Mouse (Mus musculus) heart, embryonic 13.5 days (tissue): ENCODE results near the gene Use1. TPM values are rescaled to one million over a fixed set of nuclear protein-coding genes. Genes with fewer than 3 reads are reported as not detected.

Source experiments
- ATAC-seq: fragments of 200-750 bp; cut with Nextera tagmentation; 2 replicates; pipeline ENCODE4 v1.8.0; 2017; ENCODE audit warnings: moderate TSS enrichment; ENCODE audit not compliant: insufficient number of reproducible peaks, low FRiP score, low TSS enrichment; ENCODE audit errors: extremely low read depth
- H3K27ac ChIP-seq: fragments of 300-500 bp; sonication (generic); replicated peaks from 2 replicates; pipeline ENCODE4 v1.5.1; 2015; ENCODE audit warnings: moderate library complexity, mild to moderate bottlenecking, inconsistent platforms
- H3K27me3 ChIP-seq: fragments of 300-500 bp; sonication (generic); replicated peaks from 2 replicates; pipeline ENCODE4 v1.6.1; 2015; ENCODE audit warnings: mild to moderate bottlenecking, inconsistent platforms
- H3K36me3 ChIP-seq: fragments of 300-500 bp; sonication (generic); 2 replicates; pipeline ENCODE4 v1.6.1; 2015; ENCODE audit warnings: mild to moderate bottlenecking, inconsistent platforms
- H3K4me1 ChIP-seq: fragments of 300-500 bp; sonication (generic); 2 replicates; pipeline ENCODE4 v1.6.1; 2015; ENCODE audit warnings: inconsistent platforms
- H3K4me2 ChIP-seq: fragments of 300-500 bp; sonication (generic); 2 replicates; pipeline ENCODE4 v1.6.1; 2015; ENCODE audit warnings: inconsistent platforms, mild to moderate bottlenecking, moderate library complexity
- H3K4me3 ChIP-seq: fragments of 300-500 bp; sonication (generic); 2 replicates; pipeline ENCODE4 v1.5.1; 2015; ENCODE audit warnings: moderate library complexity, mild to moderate bottlenecking, inconsistent platforms
- H3K9ac ChIP-seq: fragments of 300-500 bp; sonication (generic); 2 replicates; pipeline ENCODE4 v1.6.1; 2015; ENCODE audit warnings: inconsistent platforms, mild to moderate bottlenecking, moderate library complexity
- H3K9me3 ChIP-seq: fragments of 300-500 bp; sonication (generic); 2 replicates; pipeline ENCODE4 v1.6.1; 2016; ENCODE audit warnings: inconsistent platforms
- WGBS: fragments of 180-500 bp; shearing (Covaris S2); methylation state at CpG from one replicate; pipeline ENCODE4 v1.1.7; 2015; ENCODE audit warnings: mixed read lengths; 5-methylcytosine and 5-hydroxymethylcytosine counted together
- polyA plus RNA-seq: library from polyadenylated mRNA; unstranded; fragments of >200 nt; fragmentation: Nextera tagmentation; extraction: Ambion mirVana; gene quantifications from 2 replicates; pipeline ENCODE4 v1.2.1, GENCODE M21; 2015

Gene Use1
- polyA plus RNA-seq, 1 experiment from 2014 or later: 69.1 TPM

DNA sequence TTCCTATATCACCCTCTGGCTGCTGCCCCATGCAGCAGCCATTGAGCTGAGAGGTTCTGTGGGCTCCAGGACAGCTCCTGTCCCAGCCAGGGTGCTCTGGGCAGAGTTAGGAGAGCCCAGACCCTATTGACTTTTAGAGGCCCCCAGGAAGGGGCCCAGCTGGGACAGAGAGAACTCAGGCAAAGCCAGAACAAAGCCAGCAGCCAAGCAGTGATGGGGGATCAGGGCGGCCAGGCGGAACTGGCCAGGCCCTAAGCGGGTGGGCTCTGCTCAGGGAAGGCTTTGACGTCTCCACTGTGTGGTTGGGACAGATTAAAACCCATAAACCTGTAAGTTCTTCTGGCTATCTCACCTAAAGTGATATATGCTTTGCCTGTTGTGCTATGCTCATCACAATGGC lies 12.4 kb downstream of the Use1 start:
- Histone ChIP-seq H3K4me3 (peak overlapping the region; percentile 95; the same call in 1 of the 2 replicates), H3K36me3 (peaks cover 43% of the 10 kb centered on the region), H3K9ac (peak overlapping the region; percentile 96), H3K4me2 (peak overlapping the region; percentile 98), H3K9me3 (no peaks in the 10 kb centered on the region), H3K4me1 (peaks cover 70% of the 10 kb centered on the region), H3K27me3 (0 out of 2 replicates have a peak, but pooled peaks cover 8% of the 10 kb centered on the region), H3K27ac (no peak overlapping the region)
- 77% methylated on average over 4 of the region's 4 CpGs for WGBS
- no peak for ATAC-seq

DNA sequence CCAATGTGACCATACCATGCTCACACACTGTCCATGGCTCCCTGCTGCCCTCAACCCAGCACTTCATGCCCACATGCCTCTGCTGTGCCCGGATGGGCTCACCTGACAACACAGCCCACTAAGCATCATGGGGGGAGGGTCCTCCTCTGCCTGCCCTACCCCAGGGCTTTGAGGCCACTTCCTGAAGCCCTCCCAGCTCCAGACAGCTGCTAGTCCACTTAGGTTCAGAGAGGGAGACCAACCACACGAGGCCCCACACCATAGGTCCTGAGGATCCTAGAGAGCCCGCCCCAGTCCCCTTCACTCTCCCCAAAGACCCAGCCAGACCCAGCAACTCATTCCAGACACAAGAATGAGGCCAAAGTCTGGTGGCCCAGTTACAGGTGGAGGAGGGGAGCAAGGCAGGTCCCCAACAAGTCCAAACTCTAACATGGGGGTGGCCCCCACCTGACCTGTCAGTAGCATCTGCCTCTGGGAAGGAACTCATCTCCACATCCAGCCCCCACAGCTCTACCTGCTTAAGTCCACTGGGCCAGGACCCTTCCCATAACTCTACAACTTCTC lies 12.9 kb downstream of the Use1 start:
- peaks cover 68% of the 10 kb centered on the region for H3K4me1 ChIP-seq
- 0 out of 2 replicates have a peak, but pooled peaks cover 8% of the 10 kb centered on the region for H3K27me3 ChIP-seq
- H3K27ac ChIP-seq: 0 out of 2 replicates have a peak overlapping the region, but pooled peaks have one; percentile 20
- H3K9ac ChIP-seq: peak overlapping the region; percentile 96
- peaks cover 37% of the 10 kb centered on the region for H3K36me3 ChIP-seq
- H3K4me2 ChIP-seq: peak overlapping the region; percentile 98
- peak overlapping the region; percentile 95 for H3K4me3 ChIP-seq
- 56% methylated on average over 3 of the region's 3 CpGs for WGBS
- H3K9me3 ChIP-seq: no peaks in the 10 kb centered on the region
- ATAC-seq: no peak

DNA sequence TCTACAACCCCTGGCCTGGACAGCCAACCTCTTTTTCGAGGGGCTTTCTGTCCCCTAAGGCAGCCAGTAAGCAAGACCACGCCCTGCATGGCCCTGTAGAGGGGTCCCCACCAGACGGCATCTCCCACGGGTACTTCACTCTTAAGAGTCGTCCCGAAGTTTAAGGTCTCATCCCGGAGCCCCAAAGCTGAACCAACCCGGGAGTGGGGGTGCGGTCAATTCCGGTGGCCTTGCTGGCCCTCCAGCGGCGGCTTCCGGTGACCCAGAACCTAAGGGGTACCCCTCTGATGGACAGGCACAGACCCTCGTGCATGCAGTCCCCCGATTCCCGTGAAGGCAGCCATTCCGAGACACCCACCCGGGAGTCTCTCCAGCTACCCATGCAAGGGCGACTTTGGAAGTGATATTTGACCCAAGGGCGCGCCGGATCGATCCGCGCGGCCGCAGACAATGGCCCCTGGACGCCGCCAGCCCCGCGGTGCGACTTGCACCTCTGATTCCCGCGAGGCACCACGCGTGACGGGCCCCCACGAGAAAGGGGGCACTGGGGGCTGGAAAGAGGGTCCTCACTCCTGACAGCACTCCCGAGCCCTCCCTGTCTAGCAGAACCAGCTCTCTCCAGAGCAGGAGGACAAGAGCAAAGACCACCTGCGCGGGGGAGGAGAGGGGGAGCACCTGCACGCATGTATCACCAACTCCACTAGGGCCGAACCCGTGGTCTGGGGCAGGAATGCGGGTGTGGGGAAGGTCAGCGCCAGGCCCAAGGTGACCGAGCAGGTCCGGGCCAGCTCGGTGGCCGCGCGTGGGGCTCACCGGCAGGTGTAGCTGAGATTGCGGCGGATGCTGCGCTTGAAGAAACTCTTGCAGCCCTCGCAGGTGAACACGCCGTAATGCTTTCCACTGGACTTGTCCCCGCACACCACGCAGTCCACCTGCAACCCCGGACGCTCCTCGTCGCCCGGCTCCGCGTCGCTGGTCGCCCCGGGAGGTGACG lies 13.8 kb downstream of the Use1 start:
- Histone ChIP-seq H3K9me3 (no peaks in the 10 kb centered on the region), H3K4me2 (peak overlapping the region; percentile 98), H3K9ac (peak overlapping the region; percentile 96), H3K4me3 (peak overlapping the region; percentile 95), H3K27me3 (0 out of 2 replicates have a peak, but pooled peaks cover 8% of the 10 kb centered on the region), H3K4me1 (peaks cover 59% of the 10 kb centered on the region), H3K36me3 (peaks cover 28% of the 10 kb centered on the region), H3K27ac (peak overlapping the region; percentile 91)
- ATAC-seq: no peak
- WGBS: 1% methylated on average over 72 of the region's 72 CpGs

DNA sequence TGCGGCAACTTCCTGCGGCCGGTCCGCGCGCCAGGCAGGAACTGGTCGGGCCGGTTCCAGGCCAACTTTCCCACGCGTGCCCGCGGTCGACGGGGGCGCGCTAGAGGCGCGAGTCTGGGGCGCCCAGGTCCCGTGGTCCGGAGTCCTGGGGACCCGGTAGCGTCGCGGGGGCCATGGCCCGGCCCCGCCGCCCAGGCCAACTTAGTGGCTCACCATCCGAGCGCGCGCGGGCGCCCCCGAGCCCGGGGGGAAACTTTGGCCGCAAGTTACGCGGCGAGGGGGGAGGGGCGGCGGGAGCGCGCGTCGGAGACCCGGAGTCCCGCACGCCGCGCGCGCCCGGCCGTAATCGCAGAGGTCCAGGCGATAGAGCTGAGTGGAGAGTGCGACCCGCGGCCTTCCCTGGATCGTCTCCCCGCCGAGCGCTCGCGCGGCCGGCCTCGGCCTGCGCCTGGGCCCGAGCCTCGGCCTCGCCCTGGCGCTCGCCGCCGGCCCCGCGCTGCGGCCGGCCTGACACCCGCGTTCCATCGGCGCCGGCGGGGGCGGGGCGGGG lies 14.8 kb downstream of the Use1 start, which contains the start of gene Nr2f6:
Nr2f6 (minus strand) TSS at position 540 of the 550 bp plus-strand sequence.
- no peak for ATAC-seq
- peak within 1 kb of the TSS; percentile 98 for H3K4me2 ChIP-seq
- H3K36me3 ChIP-seq: peaks cover 19% of the 10 kb centered on the region
- under 1% methylated on average over 58 of the region's 89 CpGs for WGBS
- H3K27ac ChIP-seq: peak within 1 kb of the TSS; percentile 91
- no peaks in the 10 kb centered on the region for H3K9me3 ChIP-seq
- H3K4me1 ChIP-seq: peaks cover 49% of the 10 kb centered on the region
- H3K9ac ChIP-seq: peak within 1 kb of the TSS; percentile 96
- H3K4me3 ChIP-seq: peak within 1 kb of the TSS; percentile 95
- H3K27me3 ChIP-seq: 0 out of 2 replicates have a peak, but pooled peaks cover 8% of the 10 kb centered on the region

DNA sequence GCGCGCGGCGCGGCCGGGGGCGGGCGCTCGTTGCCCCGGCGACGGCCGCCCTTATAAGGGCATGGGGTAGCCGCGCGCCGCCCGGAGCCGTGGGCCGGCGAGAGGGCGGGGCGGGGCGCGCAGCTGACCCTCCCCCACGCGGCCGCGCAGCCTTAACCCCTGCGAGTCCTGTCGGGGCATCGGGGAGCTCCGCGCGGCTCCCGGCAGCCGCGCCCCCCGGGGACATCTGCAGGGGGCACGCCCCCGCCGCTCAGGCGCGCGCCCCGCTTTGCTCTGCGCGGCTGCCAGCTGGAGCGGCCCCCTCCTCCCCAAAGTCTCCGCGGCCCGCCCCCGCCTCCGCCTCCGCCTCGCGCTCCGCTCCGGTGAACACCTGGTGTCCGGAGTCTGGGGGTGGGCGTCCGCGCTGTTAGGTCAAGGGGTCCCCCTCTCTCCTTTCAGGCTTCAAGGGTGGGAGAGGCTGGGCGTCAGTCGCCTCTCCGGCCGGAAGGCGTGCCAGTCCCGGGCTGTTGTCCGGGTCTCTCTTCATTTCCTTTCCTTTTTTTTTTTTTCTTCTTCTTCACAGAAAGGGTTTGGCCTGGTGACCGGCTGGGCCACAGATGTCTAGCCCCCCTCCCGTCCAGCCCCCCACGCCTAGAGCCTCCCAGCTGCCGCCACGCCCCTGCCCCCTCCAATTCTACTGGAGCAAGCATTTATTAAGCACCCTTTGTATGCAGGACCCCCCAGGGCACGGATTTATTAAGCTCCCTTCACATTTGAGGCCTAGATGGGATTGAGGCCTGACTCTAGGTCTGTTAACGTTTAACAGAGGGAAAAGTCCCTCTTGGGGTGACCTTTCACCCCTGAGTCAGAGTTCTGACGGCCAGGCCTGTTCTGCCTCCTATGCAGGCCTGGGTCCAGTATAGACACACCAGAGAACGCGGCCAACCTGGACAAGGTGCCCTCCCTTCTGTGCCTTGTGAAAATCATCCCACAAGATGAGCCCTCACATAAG lies 15.6 kb downstream of the Use1 start:
- Histone ChIP-seq H3K36me3 (peaks cover 12% of the 10 kb centered on the region), H3K9ac (peak overlapping the region; percentile 96), H3K27ac (peak overlapping the region; percentile 91), H3K4me3 (peak overlapping the region; percentile 95), H3K27me3 (0 out of 2 replicates have a peak, but pooled peaks cover 7% of the 10 kb centered on the region), H3K9me3 (no peaks in the 10 kb centered on the region), H3K4me1 (peaks cover 42% of the 10 kb centered on the region), H3K4me2 (peak overlapping the region; percentile 98)
- WGBS: 3% methylated on average over 75 of the region's 80 CpGs
- peak; percentile 88 for ATAC-seq

DNA sequence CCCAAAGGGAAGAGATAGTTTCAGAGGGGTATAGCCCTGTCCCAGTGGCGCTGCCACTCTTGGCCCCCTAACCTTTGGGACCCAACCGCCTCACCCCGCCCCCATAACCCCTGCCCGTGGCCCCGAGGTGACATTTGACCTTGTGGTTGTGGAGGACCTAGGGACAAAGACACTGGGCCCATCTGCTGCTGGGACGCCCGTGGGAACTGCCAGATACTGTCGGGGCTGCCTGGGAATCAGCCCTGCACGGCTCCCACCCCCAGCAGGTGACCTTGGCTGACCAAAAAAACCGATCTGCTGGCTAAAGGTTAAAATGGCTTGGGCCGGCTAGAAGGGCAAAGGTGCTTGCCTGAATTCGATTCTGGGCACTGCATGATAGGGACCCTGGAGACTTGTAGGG lies 16.7 kb downstream of the Use1 start:
- Histone ChIP-seq H3K36me3 (peaks cover under 1% of the 10 kb centered on the region), H3K27ac (0 out of 2 replicates have a peak overlapping the region, but pooled peaks have one; percentile 91), H3K4me3 (no peak overlapping the region), H3K27me3 (0 out of 2 replicates have a peak, but pooled peaks cover 4% of the 10 kb centered on the region), H3K9me3 (no peaks in the 10 kb centered on the region), H3K9ac (peak overlapping the region; percentile 33), H3K4me2 (no peak overlapping the region), H3K4me1 (peaks cover 38% of the 10 kb centered on the region)
- ATAC-seq: no peak
- WGBS: 39% methylated on average over 12 of the region's 12 CpGs

DNA sequence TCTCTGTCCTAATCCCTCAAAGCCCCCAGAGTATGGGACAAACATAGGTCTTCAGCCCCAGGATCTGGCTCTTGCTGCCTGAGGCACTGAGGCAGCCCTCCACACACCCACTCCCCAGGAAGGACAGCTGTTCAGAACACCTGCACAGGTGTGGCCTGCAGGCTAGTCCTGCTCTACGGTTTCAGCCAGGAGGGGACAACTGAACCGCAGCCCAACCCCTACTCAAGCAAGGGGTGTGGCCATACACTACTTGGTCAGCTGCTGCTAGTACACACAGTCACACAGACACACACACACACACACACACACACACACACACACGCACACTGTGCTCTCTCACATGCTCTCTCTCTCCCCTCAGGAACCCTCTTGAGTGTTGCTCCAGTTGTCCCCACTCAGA lies 17.2 kb downstream of the Use1 start:
- Histone ChIP-seq H3K4me2 (no peak overlapping the region), H3K4me3 (no peak overlapping the region), H3K36me3 (no peaks in the 10 kb centered on the region), H3K9me3 (no peaks in the 10 kb centered on the region), H3K27ac (no peak overlapping the region), H3K4me1 (peaks cover 33% of the 10 kb centered on the region), H3K27me3 (0 out of 2 replicates have a peak, but pooled peaks cover 4% of the 10 kb centered on the region), H3K9ac (peak overlapping the region; percentile 33)
- no peak for ATAC-seq
- 75% methylated on average over 3 of the region's 3 CpGs for WGBS

DNA sequence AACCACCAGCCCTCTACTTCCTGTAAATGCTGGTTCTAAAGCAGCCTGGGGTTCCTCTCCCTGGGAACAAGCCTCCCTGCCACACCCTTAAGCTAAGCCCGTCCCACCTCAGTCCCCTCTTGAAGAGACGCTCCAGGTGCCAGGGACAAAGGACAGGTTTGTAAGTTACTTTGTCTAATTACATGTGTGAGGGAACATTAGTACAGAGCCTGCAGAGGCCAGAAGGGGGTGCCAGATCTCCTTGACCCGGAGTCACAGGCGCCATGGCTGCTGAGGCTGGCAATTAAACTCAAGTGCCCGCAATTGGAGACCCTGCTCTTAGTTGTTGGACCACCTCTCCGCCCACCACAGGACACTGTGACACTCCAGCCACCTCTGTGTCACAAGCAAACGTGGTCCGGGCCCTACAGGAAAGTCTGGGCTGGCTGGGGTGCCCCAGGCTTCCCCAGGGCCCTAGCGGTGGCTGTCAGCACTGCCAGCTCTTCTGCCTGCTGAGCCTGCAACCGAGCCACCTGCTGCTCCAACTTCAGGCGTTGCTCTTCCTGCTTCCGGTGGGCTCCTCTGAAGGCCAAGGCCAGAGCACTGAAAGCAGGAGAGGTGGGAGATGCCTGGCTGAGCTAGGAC lies 18.7 kb downstream of the Use1 start:
- no peak overlapping the region for H3K9ac ChIP-seq
- no peaks in the 10 kb centered on the region for H3K9me3 ChIP-seq
- no peak overlapping the region for H3K4me2 ChIP-seq
- 0 out of 2 replicates have a peak, but pooled peaks cover 4% of the 10 kb centered on the region for H3K27me3 ChIP-seq
- H3K4me1 ChIP-seq: peaks cover 19% of the 10 kb centered on the region
- WGBS: 72% methylated on average over 12 of the region's 12 CpGs
- H3K27ac ChIP-seq: no peak overlapping the region
- no peaks in the 10 kb centered on the region for H3K36me3 ChIP-seq
- no peak overlapping the region for H3K4me3 ChIP-seq
- no peak for ATAC-seq

DNA sequence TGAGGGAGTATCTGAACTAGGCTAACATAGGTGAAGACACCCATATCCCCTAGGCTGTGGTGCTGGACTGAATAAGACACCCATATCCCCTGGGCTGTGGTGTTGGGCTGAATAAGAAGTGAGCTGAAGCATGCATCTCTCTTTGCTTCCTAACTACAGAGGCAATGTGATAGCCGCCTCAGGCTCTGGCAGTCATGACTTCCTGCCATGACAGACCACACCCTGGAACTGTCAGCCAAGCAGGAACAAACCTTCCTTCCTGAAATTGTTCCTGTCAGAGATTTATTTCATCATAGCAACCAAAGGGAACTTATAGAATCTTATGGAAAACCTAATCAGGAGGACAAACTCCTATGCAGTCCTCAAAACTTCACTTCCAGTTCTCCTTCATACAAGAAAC lies 21.6 kb downstream of the Use1 start:
- H3K4me3 ChIP-seq: no peak overlapping the region

DNA sequence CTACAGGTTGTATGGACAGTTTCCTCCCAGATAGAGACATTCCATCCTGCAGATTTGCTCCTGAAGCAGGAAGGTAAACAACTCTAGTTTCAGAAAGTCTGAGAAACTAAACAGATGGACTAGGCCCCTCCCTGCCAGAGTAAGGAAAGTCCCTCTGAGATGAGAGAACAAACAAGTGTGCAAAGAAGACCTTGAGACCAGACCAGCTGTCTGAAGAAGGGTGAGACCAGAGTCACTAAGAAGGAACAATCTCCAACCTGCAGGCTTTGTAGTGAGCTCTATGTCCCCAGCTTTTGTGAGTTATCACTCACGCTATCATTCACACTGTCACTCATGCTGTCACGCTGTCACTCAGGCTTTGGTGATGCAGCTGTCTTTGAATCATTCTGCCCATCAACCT lies 25.0 kb downstream of the Use1 start:
- Histone ChIP-seq H3K27me3 (no peaks in the 10 kb centered on the region), H3K9me3 (no peaks in the 10 kb centered on the region), H3K4me3 (no peak overlapping the region), H3K36me3 (no peaks in the 10 kb centered on the region), H3K4me1 (peaks cover 8% of the 10 kb centered on the region; the same call in 1 of the 2 replicates), H3K9ac (no peak overlapping the region), H3K4me2 (no peak overlapping the region), H3K27ac (no peak overlapping the region)
- 87% methylated on average over 2 of the region's 2 CpGs for WGBS
- ATAC-seq: no peak

More for the DNA sequence above, 21.6 kb downstream of the Use1 start:
- WGBS: 59% methylated on average over 1 of the region's 1 CpGs
- H3K36me3 ChIP-seq: no peaks in the 10 kb centered on the region
- no peaks in the 10 kb centered on the region for H3K27me3 ChIP-seq
- peaks cover 5% of the 10 kb centered on the region for H3K4me1 ChIP-seq
- no peak overlapping the region for H3K4me2 ChIP-seq
- H3K9me3 ChIP-seq: no peaks in the 10 kb centered on the region
- no peak overlapping the region for H3K9ac ChIP-seq
- ATAC-seq: no peak
- H3K27ac ChIP-seq: peak overlapping the region; percentile 9; the same call in 1 of the 2 replicates
